Mouse (Mus musculus) liver, embryonic 13.5 days (tissue): ENCODE results near the gene Acbd3. TPM values are rescaled to one million over a fixed set of nuclear protein-coding genes. Genes with fewer than 3 reads are reported as not detected.

Source experiments
- ATAC-seq: fragments of 200-750 bp; cut with Nextera tagmentation; 2 replicates; pipeline ENCODE4 v1.8.0; 2017; ENCODE audit warnings: low read depth, mild to moderate bottlenecking, moderate number of reproducible peaks, moderate library complexity
- DNase-seq: peaks from one replicate; pipeline ENCODE4 v3.0.0; 2022
- H3K27ac ChIP-seq: fragments of 300-500 bp; sonication (generic); 2 replicates; pipeline ENCODE4 v1.5.1; 2015; ENCODE audit warnings: moderate library complexity, mild to moderate bottlenecking, inconsistent platforms
- H3K27me3 ChIP-seq: fragments of 300-500 bp; sonication (generic); 2 replicates; pipeline ENCODE4 v1.6.1; 2015; ENCODE audit warnings: mild to moderate bottlenecking, inconsistent platforms
- H3K36me3 ChIP-seq: fragments of 300-500 bp; sonication (generic); 2 replicates; pipeline ENCODE4 v1.6.1; 2015; ENCODE audit warnings: mild to moderate bottlenecking, inconsistent platforms
- H3K4me1 ChIP-seq: fragments of 300-500 bp; sonication (generic); replicated peaks from 2 replicates; pipeline ENCODE4 v1.6.1; 2015; ENCODE audit warnings: inconsistent platforms
- H3K4me2 ChIP-seq: fragments of 300-500 bp; sonication (generic); 2 replicates; pipeline ENCODE4 v1.6.1; 2015; ENCODE audit warnings: inconsistent platforms, mild to moderate bottlenecking, moderate library complexity
- H3K4me3 ChIP-seq: fragments of 300-500 bp; sonication (generic); replicated peaks from 2 replicates; pipeline ENCODE4 v1.5.1; 2015; ENCODE audit warnings: mild to moderate bottlenecking, inconsistent platforms
- H3K9ac ChIP-seq: fragments of 300-500 bp; sonication (generic); 2 replicates; pipeline ENCODE4 v1.6.1; 2015; ENCODE audit warnings: mild to moderate bottlenecking, inconsistent platforms
- H3K9me3 ChIP-seq: fragments of 300-500 bp; sonication (generic); replicated peaks from 2 replicates; pipeline ENCODE4 v1.6.1; 2016; ENCODE audit warnings: inconsistent platforms
- WGBS: fragments of 180-500 bp; shearing (Covaris S2); methylation state at CpG from one replicate; pipeline ENCODE4 v1.1.7; 2015; ENCODE audit not compliant: insufficient replicate concordance; 5-methylcytosine and 5-hydroxymethylcytosine counted together
- polyA plus RNA-seq: library from polyadenylated mRNA; unstranded; fragments of >200 nt; fragmentation: Nextera tagmentation; extraction: Ambion mirVana; gene quantifications from 2 replicates; pipeline ENCODE4 v1.2.1, GENCODE M21; 2015

The Acbd3 gene
- polyA plus RNA-seq, 1 experiment from 2014 or later: 8.7 TPM

DNA sequence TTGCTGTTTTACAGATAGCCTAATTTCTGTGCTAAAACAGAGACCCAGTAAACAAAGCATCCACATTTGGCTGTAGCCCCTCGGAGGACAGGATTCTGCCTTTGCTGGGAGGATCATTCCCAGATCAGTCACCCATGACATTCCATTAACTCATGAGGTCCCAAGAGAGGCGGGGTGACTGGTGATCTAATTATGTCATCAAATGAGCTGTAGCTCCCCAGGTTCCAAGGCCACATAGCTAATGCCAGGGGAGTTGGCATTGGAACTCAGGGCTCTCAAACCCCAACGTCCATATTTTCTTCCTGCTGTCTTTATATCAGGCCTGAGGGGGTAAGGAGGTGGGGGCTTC lies 57.7 kb downstream of the Acbd3 start:
- Histone ChIP-seq H3K4me1 (peaks cover 5% of the 10 kb centered on the region), H3K27me3 (no peaks in the 10 kb centered on the region; the same call in 1 of the 2 replicates), H3K36me3 (no peaks in the 10 kb centered on the region), H3K9ac (no peak overlapping the region), H3K9me3 (no peaks in the 10 kb centered on the region), H3K4me3 (no peak overlapping the region), H3K27ac (no peak overlapping the region), H3K4me2 (no peak overlapping the region)
- 39% methylated on average over 3 of the region's 3 CpGs for WGBS
- ATAC-seq: no peak
- DNase-seq: no peak

DNA sequence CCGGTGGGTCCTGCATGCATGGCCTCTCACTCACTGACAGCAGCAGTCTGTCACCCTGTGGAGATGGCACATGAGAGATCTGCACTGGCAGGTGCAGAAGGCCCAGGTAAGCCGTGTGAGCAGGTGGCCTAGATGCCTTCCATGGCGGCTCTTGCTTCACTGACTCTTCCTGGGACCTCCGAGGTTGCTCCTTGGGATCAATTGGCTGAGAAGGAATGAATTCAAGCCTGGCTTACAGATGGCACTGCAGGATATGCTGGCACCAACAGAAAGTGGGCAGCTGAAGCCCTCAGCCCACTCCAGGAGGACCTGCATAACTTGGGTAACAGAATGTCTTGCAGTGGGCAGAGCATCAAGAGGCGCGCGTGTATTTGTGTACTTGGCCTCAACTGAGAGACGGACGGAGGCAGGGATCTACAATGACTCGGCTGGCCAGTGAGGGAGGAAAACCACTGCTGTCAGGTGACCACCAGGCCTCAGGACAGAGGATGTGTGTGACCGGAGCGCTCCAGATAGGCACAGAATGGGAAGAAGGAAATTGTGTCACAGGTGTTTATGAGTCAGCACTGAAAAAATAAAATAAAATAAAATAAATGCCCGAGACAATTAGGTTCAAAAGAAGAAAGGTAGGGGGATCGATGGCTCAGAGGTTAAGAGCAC lies 66.1 kb downstream of the Acbd3 start:
- Histone ChIP-seq H3K9me3 (no peaks in the 10 kb centered on the region), H3K27ac (no peak overlapping the region), H3K27me3 (peaks cover 24% of the 10 kb centered on the region), H3K4me1 (peaks cover 15% of the 10 kb centered on the region), H3K4me2 (no peak overlapping the region), H3K36me3 (no peaks in the 10 kb centered on the region), H3K4me3 (no peak overlapping the region), H3K9ac (no peak overlapping the region)
- no peak for DNase-seq
- ATAC-seq: no peak
- WGBS: 62% methylated on average over 14 of the region's 14 CpGs

DNA sequence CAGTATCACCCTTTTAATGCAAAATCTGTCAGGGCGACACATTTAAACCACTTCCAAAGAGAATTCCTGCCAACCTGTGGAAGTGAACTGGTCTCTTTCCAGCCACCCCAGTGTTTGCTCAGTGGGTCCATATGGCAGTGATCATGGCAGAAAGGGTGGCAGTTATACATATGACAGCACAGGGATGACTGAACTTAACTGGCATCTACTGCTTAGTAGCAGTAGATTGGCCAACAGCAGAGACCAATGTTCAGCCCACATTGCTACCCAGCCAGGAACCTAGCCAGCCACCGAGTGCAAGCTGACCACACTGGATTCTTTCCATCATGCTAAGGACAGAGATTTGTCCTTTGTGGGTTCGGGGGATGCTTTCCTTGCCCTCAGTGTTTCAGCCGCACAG lies 67.0 kb downstream of the Acbd3 start:
- ATAC-seq (no peak), DNase-seq (no peak)
- Histone ChIP-seq H3K36me3 (no peaks in the 10 kb centered on the region), H3K27me3 (peaks cover 24% of the 10 kb centered on the region), H3K4me2 (no peak overlapping the region), H3K27ac (no peak overlapping the region), H3K4me1 (peaks cover 15% of the 10 kb centered on the region), H3K4me3 (no peak overlapping the region), H3K9me3 (no peaks in the 10 kb centered on the region), H3K9ac (no peak overlapping the region)
- 69% methylated on average over 4 of the region's 4 CpGs for WGBS

DNA sequence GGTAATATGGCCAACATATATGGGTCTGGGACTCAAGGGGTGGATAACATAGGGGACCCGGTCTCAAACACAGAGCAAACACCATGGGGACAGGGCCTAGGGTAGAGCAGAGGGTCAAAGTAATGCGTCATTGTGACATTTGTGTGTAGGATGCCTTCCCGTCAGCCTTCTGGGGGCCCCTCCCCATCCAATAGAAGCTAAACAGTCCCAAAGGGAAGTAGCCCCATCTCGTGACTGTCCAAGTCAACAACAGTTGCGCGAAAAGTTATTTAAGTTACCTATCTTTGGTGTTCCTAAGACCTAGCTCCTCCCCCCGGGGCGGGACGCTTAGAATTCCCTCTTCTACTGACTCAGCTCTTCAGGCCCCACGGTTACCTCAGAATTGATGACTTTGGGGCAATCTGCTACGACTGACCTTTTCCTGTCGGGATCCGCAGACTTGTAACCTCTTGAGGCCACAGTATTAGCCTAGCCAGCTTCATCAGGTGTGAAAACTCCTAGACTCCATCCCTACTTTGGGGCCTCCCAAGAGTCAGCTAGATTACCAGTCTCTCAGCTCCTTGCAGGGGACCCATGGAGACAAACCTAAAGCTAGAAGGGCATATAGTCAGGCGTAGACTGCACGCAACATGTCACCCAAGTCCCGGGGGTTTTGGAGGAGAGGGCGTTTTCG lies 67.7 kb downstream of the Acbd3 start:
- H3K4me3 ChIP-seq: peak overlapping the region; percentile 46
- peaks cover 15% of the 10 kb centered on the region for H3K4me1 ChIP-seq
- DNase-seq: no peak
- H3K9me3 ChIP-seq: no peaks in the 10 kb centered on the region
- H3K9ac ChIP-seq: peak overlapping the region; percentile 50
- WGBS: 8% methylated on average over 18 of the region's 18 CpGs
- peak; percentile 49 for ATAC-seq
- no peaks in the 10 kb centered on the region for H3K36me3 ChIP-seq
- H3K27me3 ChIP-seq: peaks cover 24% of the 10 kb centered on the region
- peak overlapping the region; percentile 73 for H3K4me2 ChIP-seq
- no peak overlapping the region for H3K27ac ChIP-seq

DNA sequence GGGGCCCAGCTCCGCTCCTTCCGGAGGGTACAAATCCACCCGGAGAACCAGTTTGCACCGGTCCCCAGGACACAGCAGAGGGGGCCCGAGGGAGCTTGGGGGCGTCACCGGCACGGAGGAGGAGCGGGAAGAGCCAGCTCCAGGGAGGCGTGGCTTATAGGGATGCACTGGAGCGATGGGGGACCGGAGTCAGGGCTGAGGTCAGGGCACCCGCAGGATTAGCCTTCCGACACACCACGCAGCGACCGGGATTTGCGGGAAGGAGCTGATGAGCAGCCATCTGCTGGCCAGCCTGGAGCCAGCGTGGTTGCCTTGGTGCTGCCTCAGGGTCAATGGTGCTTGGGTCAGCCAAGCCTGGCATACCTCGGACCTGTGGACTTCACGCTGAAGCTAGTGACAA lies 68.3 kb downstream of the Acbd3 start:
- H3K4me3 ChIP-seq: peak overlapping the region; percentile 46
- peaks cover 24% of the 10 kb centered on the region for H3K27me3 ChIP-seq
- H3K4me1 ChIP-seq: peaks cover 15% of the 10 kb centered on the region
- WGBS: 6% methylated on average over 21 of the region's 21 CpGs
- no peaks in the 10 kb centered on the region for H3K9me3 ChIP-seq
- no peak overlapping the region for H3K27ac ChIP-seq
- no peaks in the 10 kb centered on the region for H3K36me3 ChIP-seq
- H3K9ac ChIP-seq: peak overlapping the region; percentile 50
- ATAC-seq (peak; percentile 63), DNase-seq (no peak)
- H3K4me2 ChIP-seq: peak overlapping the region; percentile 73

DNA sequence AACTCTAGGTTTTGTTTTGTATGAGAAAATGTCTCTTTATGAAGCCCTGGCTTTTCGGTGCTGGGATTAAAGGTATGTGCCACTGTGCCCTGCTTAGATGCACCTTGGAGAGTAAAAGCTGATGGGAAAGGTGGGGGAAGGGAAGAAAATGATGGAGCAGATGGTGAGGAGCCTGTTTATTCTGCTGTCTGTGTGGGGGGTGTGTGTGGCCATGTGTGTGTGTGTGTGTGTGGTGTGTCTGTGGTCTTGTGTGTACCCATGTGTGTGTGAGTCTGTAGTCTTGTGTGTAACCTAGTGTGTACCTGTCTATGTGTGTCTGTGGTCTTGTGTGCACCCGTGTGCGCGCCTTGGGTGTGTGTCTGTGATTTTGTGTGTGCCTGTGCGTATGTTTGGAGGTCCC lies 72.8 kb downstream of the Acbd3 start:
- H3K27me3 ChIP-seq: peaks cover 13% of the 10 kb centered on the region
- peaks cover 35% of the 10 kb centered on the region for H3K36me3 ChIP-seq
- H3K4me3 ChIP-seq: no peak overlapping the region
- H3K4me2 ChIP-seq: no peak overlapping the region
- ATAC-seq: no peak
- H3K27ac ChIP-seq: no peak overlapping the region
- 93% methylated on average over 5 of the region's 5 CpGs for WGBS
- H3K9ac ChIP-seq: no peak overlapping the region
- no peaks in the 10 kb centered on the region for H3K9me3 ChIP-seq
- DNase-seq: no peak
- peaks cover 12% of the 10 kb centered on the region for H3K4me1 ChIP-seq

DNA sequence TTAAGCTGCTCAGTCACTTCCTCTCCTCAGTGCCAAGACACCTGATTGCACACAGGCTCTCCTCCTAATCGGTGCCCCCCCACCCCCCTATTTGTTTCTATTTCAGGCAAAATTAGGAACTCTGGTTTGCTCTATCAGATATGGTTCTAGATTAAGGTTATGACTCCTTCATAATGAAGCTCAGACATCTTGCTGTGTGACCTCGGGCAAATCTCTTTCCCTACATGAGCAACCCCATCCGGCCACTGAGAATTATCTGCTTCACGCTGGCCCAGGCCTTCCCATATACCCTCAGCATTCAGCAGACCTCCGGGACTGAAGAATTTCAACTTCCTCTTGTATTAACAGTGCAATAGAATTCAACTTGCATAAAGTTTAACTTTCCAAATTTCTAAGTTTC lies 73.4 kb downstream of the Acbd3 start:
- WGBS: 52% methylated on average over 5 of the region's 5 CpGs

DNA sequence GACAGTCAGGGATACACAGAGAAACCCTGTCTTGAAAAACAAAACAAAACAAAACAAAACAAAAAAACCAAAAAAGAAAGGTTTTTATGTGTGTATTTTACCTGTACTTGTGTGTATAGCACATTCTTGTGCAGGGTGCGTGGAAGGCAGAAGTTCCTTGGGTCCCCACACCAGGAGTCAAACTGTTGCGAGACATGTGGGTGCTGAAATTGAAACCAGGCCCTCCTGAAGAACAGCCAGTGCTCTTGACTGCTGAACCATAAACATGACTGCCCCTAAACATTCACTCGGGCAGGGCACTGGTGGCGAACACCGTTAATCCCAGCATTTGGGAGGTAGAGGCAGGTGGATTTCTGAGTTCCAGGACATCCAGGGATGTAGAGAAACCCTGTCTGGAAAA lies 74.2 kb downstream of the Acbd3 start:
- no peaks in the 10 kb centered on the region for H3K9me3 ChIP-seq
- peaks cover 49% of the 10 kb centered on the region for H3K36me3 ChIP-seq
- ATAC-seq (no peak), DNase-seq (no peak)
- H3K4me2 ChIP-seq: no peak overlapping the region
- WGBS: 94% methylated on average over 5 of the region's 5 CpGs
- H3K4me3 ChIP-seq: no peak overlapping the region
- 0 out of 2 replicates have a peak, but pooled peaks cover 3% of the 10 kb centered on the region for H3K27me3 ChIP-seq
- no peak overlapping the region for H3K27ac ChIP-seq
- H3K4me1 ChIP-seq: peaks cover 12% of the 10 kb centered on the region
- no peak overlapping the region for H3K9ac ChIP-seq

More for the DNA sequence above, 73.4 kb downstream of the Acbd3 start:
- H3K4me1 ChIP-seq: peaks cover 11% of the 10 kb centered on the region
- no peak overlapping the region for H3K9ac ChIP-seq
- peaks cover 41% of the 10 kb centered on the region for H3K36me3 ChIP-seq
- H3K9me3 ChIP-seq: no peaks in the 10 kb centered on the region
- DNase-seq (no peak), ATAC-seq (no peak)
- H3K27me3 ChIP-seq: peaks cover 7% of the 10 kb centered on the region; the same call in 1 of the 2 replicates
- H3K27ac ChIP-seq: no peak overlapping the region
- H3K4me2 ChIP-seq: no peak overlapping the region
- H3K4me3 ChIP-seq: no peak overlapping the region

DNA sequence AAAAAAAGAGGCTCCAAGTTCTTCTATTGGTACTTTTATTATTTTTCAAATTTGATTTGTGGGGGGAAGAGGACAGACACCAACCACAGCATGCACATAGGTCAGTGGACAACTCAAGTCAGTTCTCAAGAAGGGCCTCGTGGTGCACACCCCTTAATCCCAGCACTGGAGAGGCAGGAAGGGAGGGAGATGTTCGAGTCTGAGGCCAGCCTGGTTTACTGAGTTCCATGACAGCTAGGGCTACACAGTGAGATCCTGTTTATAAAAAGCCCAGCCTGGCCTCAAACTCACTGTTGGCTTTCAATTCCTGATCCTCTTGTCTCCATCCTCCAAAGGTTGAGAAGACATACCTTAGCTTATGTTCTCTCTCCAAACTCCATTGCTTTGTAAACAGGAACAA lies 75.0 kb downstream of the Acbd3 start:
- no peak overlapping the region for H3K4me2 ChIP-seq
- peaks cover 17% of the 10 kb centered on the region for H3K4me1 ChIP-seq
- WGBS: 40% methylated on average over 2 of the region's 2 CpGs
- no peaks in the 10 kb centered on the region for H3K27me3 ChIP-seq
- peak; percentile 25; the same call in 1 of the 2 replicates for ATAC-seq
- H3K4me3 ChIP-seq: no peak overlapping the region
- no peak for DNase-seq
- no peaks in the 10 kb centered on the region for H3K9me3 ChIP-seq
- H3K27ac ChIP-seq: 0 out of 2 replicates have a peak overlapping the region, but pooled peaks have one; percentile 32
- H3K9ac ChIP-seq: no peak overlapping the region
- H3K36me3 ChIP-seq: peaks cover 57% of the 10 kb centered on the region

DNA sequence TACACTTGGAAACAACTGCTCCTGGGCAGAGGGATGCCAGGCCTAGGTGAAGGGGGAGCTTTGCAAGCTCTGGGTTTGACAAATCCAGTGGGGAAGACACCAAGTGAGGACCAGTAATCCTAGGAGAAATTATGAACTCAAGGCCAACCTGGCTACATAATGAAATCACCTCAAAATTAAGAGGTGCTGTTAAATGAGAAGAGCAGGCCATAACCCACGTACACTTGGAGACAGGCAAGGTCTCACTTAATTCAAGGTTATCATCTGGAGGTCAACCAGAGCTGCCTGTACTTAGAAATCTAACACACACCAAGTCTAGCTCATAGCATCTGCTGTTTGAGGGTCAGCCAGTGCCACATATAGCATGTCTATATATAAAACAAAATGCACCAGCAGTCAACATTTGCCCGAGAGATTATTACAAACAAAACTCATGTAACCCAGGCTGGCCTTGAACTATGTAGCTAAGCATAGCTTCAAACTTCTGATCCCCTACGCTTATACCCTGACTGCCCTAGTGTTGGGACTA lies 75.7 kb downstream of the Acbd3 start:
- Histone ChIP-seq H3K36me3 (peaks cover 64% of the 10 kb centered on the region), H3K4me3 (no peak overlapping the region), H3K4me2 (no peak overlapping the region), H3K27me3 (no peaks in the 10 kb centered on the region), H3K27ac (no peak overlapping the region), H3K4me1 (peaks cover 23% of the 10 kb centered on the region), H3K9ac (no peak overlapping the region), H3K9me3 (no peaks in the 10 kb centered on the region)
- WGBS: 76% methylated on average over 3 of the region's 3 CpGs
- ATAC-seq (peak; percentile 32), DNase-seq (no peak)
